9 mouse cellular contexts compared by ENCODE assay signal in the genomic region with DNA sequence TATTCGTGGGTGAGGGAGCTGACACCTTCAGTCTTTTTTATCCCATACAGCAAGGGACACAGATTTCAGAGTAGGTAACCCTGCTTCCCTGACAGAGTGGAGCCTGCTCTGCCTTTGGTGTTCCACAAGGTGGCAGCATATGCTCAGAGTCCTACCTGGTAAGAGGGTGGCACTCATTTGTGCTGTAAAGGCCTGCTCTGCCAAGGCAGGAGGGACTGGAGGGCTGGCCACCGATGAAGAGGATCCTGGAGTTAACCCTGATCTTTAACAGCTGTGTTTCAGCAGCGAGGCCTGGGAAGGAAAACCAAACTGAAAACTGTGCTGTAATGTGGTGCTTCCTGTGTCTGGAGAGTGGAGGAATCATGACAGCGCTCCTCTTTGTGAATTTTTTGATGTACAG.
DNase-seq lines count a peak whose midpoint lies in the region; ATAC-seq lines count a peak whose summit lies in the region.
"Had no signal": no experiment of that assay in that cellular context is flagged by ENCODE, and none has a peak within 500 bp of the region (broad histone marks: within the 10 kb centered on the region; RNA-seq: fewer than 3 reads in every experiment).

No protein-coding gene starts in this region.

- H3K27me3 ChIP-seq in embryonic facial prominence, embryonic 10.5 days (replicated peaks; ENCODE audit: low read depth, poor library complexity, severe bottlenecking), result no peaks in the 10 kb centered on the region
- H3K27me3 ChIP-seq in hindbrain, embryonic 15.5 days, result no peaks in the 10 kb centered on the region
- no peaks in the 10 kb centered on the region for H3K27me3 ChIP-seq in limb, embryonic 10.5 days (ENCODE audit: low read depth, poor library complexity, severe bottlenecking)
- no peaks in the 10 kb centered on the region for H3K27me3 ChIP-seq in neural tube, embryonic 14.5 days (ENCODE audit: control insufficient read depth, insufficient read depth, low read length)

- no peaks in the 10 kb centered on the region for H3K36me3 ChIP-seq in embryonic facial prominence, embryonic 10.5 days (replicated peaks)
- no peaks in the 10 kb centered on the region for H3K36me3 ChIP-seq in hindbrain, embryonic 15.5 days
- H3K36me3 ChIP-seq in limb, embryonic 10.5 days, result no peaks in the 10 kb centered on the region
- no peaks in the 10 kb centered on the region for H3K36me3 ChIP-seq in neural tube, embryonic 14.5 days (ENCODE audit: control insufficient read depth, insufficient read depth, low read length)
- H3K36me3 ChIP-seq: G1E had no signal

- no peak overlapping the region for H3K4me2 ChIP-seq in hindbrain, embryonic 15.5 days
- H3K4me2 ChIP-seq in neural tube, embryonic 14.5 days (ENCODE audit: low read depth, low read length), result no peak overlapping the region

- H3K4me3 ChIP-seq in embryonic facial prominence, embryonic 10.5 days, result no peak overlapping the region
- H3K4me3 ChIP-seq in hindbrain, embryonic 15.5 days, result no peak overlapping the region
- H3K4me3 ChIP-seq in limb, embryonic 10.5 days, result no peak overlapping the region
- no peak overlapping the region for H3K4me3 ChIP-seq in neural tube, embryonic 14.5 days (ENCODE audit: low read depth, low read length)

- 0 out of 2 replicates have a peak overlapping the region, but pooled peaks have one; percentile 4 for H3K27ac ChIP-seq in embryonic facial prominence, embryonic 10.5 days (replicated peaks)
- no peak overlapping the region for H3K27ac ChIP-seq in hindbrain, embryonic 15.5 days (replicated peaks)
- no peak overlapping the region for H3K27ac ChIP-seq in limb, embryonic 10.5 days
- no peak overlapping the region for H3K27ac ChIP-seq in neural tube, embryonic 14.5 days (ENCODE audit: low read depth, low read length)

- 42% methylated on average over 4 of the region's 4 CpGs for WGBS in embryonic facial prominence, embryonic 10.5 days
- 47% methylated on average over 4 of the region's 4 CpGs for WGBS in hindbrain, embryonic 15.5 days
- WGBS in limb, embryonic 10.5 days, result 50% methylated on average over 4 of the region's 4 CpGs
- WGBS in neural tube, embryonic 14.5 days, result 41% methylated on average over 4 of the region's 4 CpGs

- 0 out of 2 replicates have a peak, but pooled peaks have one; percentile 37 for ATAC-seq in hindbrain, embryonic 15.5 days (ENCODE audit: low FRiP score, low read depth)
- peak; percentile 38; the same call in 1 of the 2 replicates for ATAC-seq in neural tube, embryonic 14.5 days (ENCODE audit: low read depth)

- H3K9me3 ChIP-seq in embryonic facial prominence, embryonic 10.5 days, result no peaks in the 10 kb centered on the region
- H3K9me3 ChIP-seq in hindbrain, embryonic 15.5 days, result no peaks in the 10 kb centered on the region
- H3K9me3 ChIP-seq in limb, embryonic 10.5 days (replicated peaks), result no peaks in the 10 kb centered on the region
- no peaks in the 10 kb centered on the region for H3K9me3 ChIP-seq in neural tube, embryonic 14.5 days (ENCODE audit: control insufficient read depth, low read length)

- DNase-seq in gastrocnemius, adult 18-20 months (ENCODE audit: low spot score), result peak; percentile 45
- DNase-seq in gastrocnemius, postnatal 25 days, result no peak
- DNase-seq in Muller cell, postnatal 12 days (ENCODE audit: inconsistent ontology term), result peak; percentile 25
- peak; percentile 49 for DNase-seq in embryonic facial prominence, embryonic 10.5 days (ENCODE audit: low spot score)
- peak; percentile 43 for DNase-seq in limb, embryonic 10.5 days (ENCODE audit: low spot score)
- no peak for DNase-seq in thymus, adult 18-20 months

- peaks cover 42% of the 10 kb centered on the region for H3K4me1 ChIP-seq in embryonic facial prominence, embryonic 10.5 days
- peaks cover 14% of the 10 kb centered on the region for H3K4me1 ChIP-seq in hindbrain, embryonic 15.5 days (replicated peaks)
- H3K4me1 ChIP-seq in limb, embryonic 10.5 days, result peaks cover 23% of the 10 kb centered on the region
- H3K4me1 ChIP-seq in neural tube, embryonic 14.5 days (ENCODE audit: control insufficient read depth, insufficient read depth, low read length), result 0 out of 2 replicates have a peak, but pooled peaks cover 5% of the 10 kb centered on the region

- no peak overlapping the region for H3K9ac ChIP-seq in hindbrain, embryonic 15.5 days
- H3K9ac ChIP-seq in neural tube, embryonic 14.5 days (replicated peaks; ENCODE audit: low read depth, low read length), result no peak overlapping the region

Comparison
In these comparisons a context has a peak if more than half of its experiments do, and no peak if none do; other contexts are left out.
1. DNase-seq: peak in gastrocnemius, adult 18-20 months (single experiment), Muller cell, postnatal 12 days (single experiment), embryonic facial prominence, embryonic 10.5 days (single experiment) and limb, embryonic 10.5 days (single experiment); none in gastrocnemius, postnatal 25 days (single experiment) and thymus, adult 18-20 months (0 of 2).